Mouse (Mus musculus): ENCODE results near the gene Nacc1.

DNA sequence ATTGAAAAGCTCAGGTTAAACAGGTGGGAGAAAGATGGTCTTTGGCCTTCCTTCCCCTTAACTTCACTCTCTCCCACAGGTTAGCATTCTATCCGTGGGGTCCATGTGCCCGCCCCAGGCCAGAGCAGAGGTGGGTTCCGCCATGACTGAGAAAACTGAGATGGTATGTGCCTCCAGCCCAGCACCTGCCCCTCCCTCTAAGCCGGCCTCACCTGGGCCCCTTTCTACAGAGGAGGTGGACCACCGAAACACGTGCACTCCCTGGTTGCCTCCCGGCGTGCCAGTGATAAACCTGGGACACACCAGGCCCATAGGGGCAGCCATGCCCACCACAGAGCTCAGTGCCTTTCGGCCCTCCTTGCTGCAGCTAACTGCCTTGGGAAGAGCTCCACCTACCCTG, 14.9 kb upstream of the Nacc1 start:
- TF ChIP-seq POLR2A (IDR thresholded peaks at IDR 0.05; ENCODE audit: insufficient read depth, low read depth, low read length) (no peak), CTCF (IDR thresholded peaks at IDR 0.05) (no peak)
